Mouse (Mus musculus) B cell, adult 62 days (primary cell): ENCODE data around the gene Olfr1240. TPM values are rescaled to one million over a fixed set of nuclear protein-coding genes. Genes with fewer than 3 reads are reported as not detected.

Experiments
- total RNA-seq: library from RNA; stranded (reverse); gene quantifications from 4 replicates; pipeline ENCODE4 v1.2.4, GENCODE M21; 2023

Gene Olfr1240
- not detected in 4 replicates for total RNA-seq

DNA sequence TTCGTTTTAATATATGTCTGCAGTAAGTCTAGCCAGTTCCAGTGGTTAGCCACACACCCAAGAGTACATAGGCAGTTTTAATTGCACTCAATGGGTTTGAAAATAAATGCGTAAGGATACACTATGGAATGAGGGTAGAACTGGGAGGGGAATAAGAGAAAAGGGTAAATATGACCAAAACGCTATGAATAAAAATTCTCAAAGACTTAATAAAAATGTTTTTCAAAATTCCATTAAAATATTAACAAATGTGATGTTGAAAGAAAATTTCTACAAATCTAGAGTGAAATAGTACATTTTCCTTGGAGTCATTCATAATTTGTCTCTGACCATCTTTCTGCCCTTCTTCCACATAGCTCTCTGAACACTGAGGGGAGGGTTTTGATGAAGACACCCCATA, at the start of gene Olfr1240:
TSS of gene Olfr1240 (minus strand) at position 101 of the 400 bp plus-strand sequence.

GRCm38 (mm10) chr2:89487026-89487425, 44.2 kb upstream of the Olfr1240 start, which contains the start of gene Olfr1241:
Gene Olfr1241 (minus strand): TSS chr2:89487126.

DNA sequence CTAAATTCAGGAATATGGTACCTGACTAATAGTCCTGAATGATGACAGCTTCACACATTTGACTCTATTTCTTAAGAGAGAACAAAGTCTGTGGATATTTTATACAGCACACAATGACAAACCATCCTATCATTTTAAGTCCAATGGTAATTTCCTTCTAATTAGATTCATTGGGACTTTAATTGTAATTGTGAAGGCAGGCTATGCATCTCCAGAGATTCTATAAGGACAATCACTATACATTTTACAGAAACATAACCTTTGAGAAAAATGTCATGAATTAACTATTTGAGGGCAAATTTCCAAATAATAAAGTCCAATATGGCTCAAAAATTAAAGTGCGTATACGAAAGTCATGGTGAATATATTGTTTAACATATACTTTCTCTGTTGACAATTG, 22.5 kb downstream of the Olfr1240 start, which contains the start of gene Olfr1239:
TSS of gene Olfr1239 (minus strand) at position 101 of the 400 bp plus-strand sequence.

DNA sequence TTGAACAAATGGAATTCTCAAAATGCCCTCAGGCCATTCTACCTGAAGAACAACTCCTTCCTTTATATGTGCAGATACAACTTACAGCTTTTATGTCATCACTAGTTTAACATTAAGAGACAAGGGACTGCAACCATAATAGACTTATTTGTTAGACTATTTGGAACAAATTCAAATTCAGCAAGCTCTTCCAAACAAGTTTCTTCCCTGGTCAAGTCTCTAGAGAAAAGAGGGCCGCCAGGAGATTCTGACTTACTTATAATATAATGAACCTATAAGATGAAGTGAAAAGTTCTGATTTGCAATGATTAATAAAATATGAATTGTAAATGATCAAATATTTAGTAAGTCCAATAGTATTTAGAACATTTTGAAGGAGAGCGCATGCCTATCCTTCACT, 33.2 kb downstream of the Olfr1240 start, which contains the start of gene Olfr1238:
TSS of gene Olfr1238 (minus strand) at position 101 of the 400 bp plus-strand sequence.

Other genes starting within 250 kb of the Olfr1240 start
- not detected in 4 replicates for gene Olfr1226, start 243.0 kb downstream of the Olfr1240 start, total RNA-seq
- gene Olfr1228, start 188.9 kb downstream of the Olfr1240 start, total RNA-seq = not detected in 4 replicates
- gene Olfr1229, start 155.0 kb downstream of the Olfr1240 start, total RNA-seq = not detected in 4 replicates
- gene Olfr1230, start 145.7 kb downstream of the Olfr1240 start, total RNA-seq = not detected in 4 replicates
- not detected in 4 replicates for gene Olfr1231, start 135.9 kb downstream of the Olfr1240 start, total RNA-seq
- not detected in 4 replicates for gene Olfr1232, start 113.3 kb downstream of the Olfr1240 start, total RNA-seq
- not detected in 4 replicates for gene Olfr1233, start 100.6 kb downstream of the Olfr1240 start, total RNA-seq
- gene Olfr1234, start 78.1 kb downstream of the Olfr1240 start, total RNA-seq = not detected in 4 replicates
- gene Olfr1238, start 33.3 kb downstream of the Olfr1240 start, total RNA-seq = not detected in 4 replicates
- gene Olfr1239, start 22.6 kb downstream of the Olfr1240 start, total RNA-seq = not detected in 4 replicates
- gene Olfr1241, start 44.1 kb upstream of the Olfr1240 start, total RNA-seq = not detected in 4 replicates
- not detected in 4 replicates for gene Olfr1242, start 55.3 kb upstream of the Olfr1240 start, total RNA-seq
- not detected in 4 replicates for gene Olfr1243, start 88.5 kb upstream of the Olfr1240 start, total RNA-seq
- not detected in 4 replicates for gene Olfr1245, start 135.4 kb upstream of the Olfr1240 start, total RNA-seq
- not detected in 4 replicates for gene Olfr1246, start 150.2 kb upstream of the Olfr1240 start, total RNA-seq
- 0.14 to 0.15 TPM (median 0.15 TPM) in 3 of 4 replicates, not detected in the other for gene Olfr1247, start 171.1 kb upstream of the Olfr1240 start, total RNA-seq
- gene Olfr1248, start 175.2 kb upstream of the Olfr1240 start, total RNA-seq = not detected in 4 replicates
- gene Olfr1249, start 192.0 kb upstream of the Olfr1240 start, total RNA-seq = not detected in 4 replicates
- gene Olfr1250, start 218.5 kb upstream of the Olfr1240 start, total RNA-seq = not detected in 4 replicates
- gene Olfr1251, start 228.9 kb upstream of the Olfr1240 start, total RNA-seq = not detected in 4 replicates